Mouse (Mus musculus) monocyte, adult 5-6 weeks (primary cell): Measurements from ENCODE around the gene Egr4. TPM values are rescaled to one million over a fixed set of nuclear protein-coding genes. Genes with fewer than 3 reads are reported as not detected.

Source experiments
- ATAC-seq: fragments of 153-309, 156-312 bp; replicated peaks from 2 replicates; pipeline ENCODE4 v1.8.0; 2017; ENCODE audit warnings: mild to moderate bottlenecking; ENCODE audit not compliant: low TSS enrichment, insufficient number of reproducible peaks, severe bottlenecking, poor library complexity, low FRiP score
- total RNA-seq: library from RNA; stranded (forward); fragments of 200-1000, 200-491, 200-594 nt; gene quantifications from 3 replicates; pipeline ENCODE4 v1.2.3, GENCODE M21; 2017

The Egr4 gene
- not detected in 3 replicates for total RNA-seq

- no peak for ATAC-seq
These were observed at the start of gene Egr4 for GRCm38 (mm10) chr6:85513531-85513910. TSS of gene Egr4 (minus strand) at chr6:85513589.

- no peak for ATAC-seq
These were observed 49.0 kb upstream of the Egr4 start for GRCm38 (mm10) chr6:85562374-85562773.

GRCm38 (mm10) chr6:85547642-85548041 lies 34.3 kb upstream of the Egr4 start:
- no peak for ATAC-seq

- no peak for ATAC-seq
These were observed 31.0 kb upstream of the Egr4 start for GRCm38 (mm10) chr6:85544251-85544881.

GRCm38 (mm10) chr6:85543351-85544175 lies 30.2 kb upstream of the Egr4 start:
- ATAC-seq = no peak

- ATAC-seq = no peak
These were observed 9.4 kb upstream of the Egr4 start for GRCm38 (mm10) chr6:85522825-85523224.

GRCm38 (mm10) chr6:85522026-85522425 lies 8.6 kb upstream of the Egr4 start:
- no peak for ATAC-seq

GRCm38 (mm10) chr6:85518091-85518693 lies 4.8 kb upstream of the Egr4 start:
- ATAC-seq = no peak

- ATAC-seq = no peak
These were observed 2.6 kb upstream of the Egr4 start for GRCm38 (mm10) chr6:85515941-85516340.

GRCm38 (mm10) chr6:85512577-85513530 lies 535 bp downstream of the Egr4 start:
- ATAC-seq = no peak

- no peak for ATAC-seq
These were observed 1.3 kb downstream of the Egr4 start for GRCm38 (mm10) chr6:85512056-85512440.

- ATAC-seq = no peak
These were observed 1.9 kb downstream of the Egr4 start for GRCm38 (mm10) chr6:85511286-85512055.

- ATAC-seq = no peak
These were observed 2.9 kb downstream of the Egr4 start for GRCm38 (mm10) chr6:85510476-85510875.

- ATAC-seq = no peak
These were observed 4.8 kb downstream of the Egr4 start for GRCm38 (mm10) chr6:85508602-85509001.

- ATAC-seq = no peak
These were observed 8.5 kb downstream of the Egr4 start for GRCm38 (mm10) chr6:85504908-85505307.

GRCm38 (mm10) chr6:85502911-85503250 lies 10.5 kb downstream of the Egr4 start, which contains the start of gene Fbxo41:
TSS of gene Fbxo41 (minus strand) at chr6:85502994.
- no peak for ATAC-seq

- ATAC-seq = no peak
These were observed 11.1 kb downstream of the Egr4 start for GRCm38 (mm10) chr6:85502103-85502910.
